Mouse (Mus musculus) lung, postnatal 25 days (tissue): ENCODE data around the gene Bysl.
"Not testable (repeated sequence)": the region's sequence is repeated elsewhere in the genome, so short reads cannot be mapped to it uniquely, and the experiment has no call there.

ENCODE experiments used
- DNase-seq: peaks from one replicate; pipeline ENCODE4 v3.0.0; 2022; ENCODE audit warnings: low spot score

The Bysl gene

GRCm38 (mm10) chr17:47618556-47619311, 7.4 kb upstream of the Bysl start:
- no peak for DNase-seq

GRCm38 (mm10) chr17:47617605-47618307, 6.5 kb upstream of the Bysl start:
- DNase-seq = no peak

- DNase-seq = no peak
Measured at GRCm38 (mm10) chr17:47616652-47617051, 5.4 kb upstream of the Bysl start.

- no peak for DNase-seq
Measured at GRCm38 (mm10) chr17:47616119-47616518, 4.8 kb upstream of the Bysl start.

- peak; percentile 46 for DNase-seq
Measured at GRCm38 (mm10) chr17:47614018-47614417, 2.7 kb upstream of the Bysl start.

GRCm38 (mm10) chr17:47611661-47611982, 330 bp upstream of the Bysl start:
- DNase-seq = no peak

GRCm38 (mm10) chr17:47609182-47609581, 2.1 kb downstream of the Bysl start:
- no peak for DNase-seq

GRCm38 (mm10) chr17:47606220-47606619, 5.1 kb downstream of the Bysl start:
- no peak for DNase-seq

- no peak for DNase-seq
Measured at GRCm38 (mm10) chr17:47602289-47602688, 9.0 kb downstream of the Bysl start.

GRCm38 (mm10) chr17:47601389-47601755, 9.9 kb downstream of the Bysl start:
- no peak for DNase-seq

- DNase-seq = no peak
Measured at GRCm38 (mm10) chr17:47600601-47601388, 10.5 kb downstream of the Bysl start.

GRCm38 (mm10) chr17:47599511-47600297, 11.6 kb downstream of the Bysl start:
- peak; percentile 60 for DNase-seq

GRCm38 (mm10) chr17:47598580-47599304, 12.6 kb downstream of the Bysl start:
- DNase-seq = not testable (repeated sequence)

- no peak for DNase-seq
Measured at GRCm38 (mm10) chr17:47597838-47598579, 13.3 kb downstream of the Bysl start.

GRCm38 (mm10) chr17:47597261-47597660, 14.0 kb downstream of the Bysl start:
- DNase-seq = no peak

- DNase-seq = no peak
Measured at GRCm38 (mm10) chr17:47596839-47597164, 14.5 kb downstream of the Bysl start.

- DNase-seq = no peak
Measured at GRCm38 (mm10) chr17:47596162-47596838, 15.0 kb downstream of the Bysl start.

GRCm38 (mm10) chr17:47595248-47596161, 15.8 kb downstream of the Bysl start:
- peak; percentile 76 for DNase-seq

- DNase-seq = no peak
Measured at GRCm38 (mm10) chr17:47594969-47595247, 16.4 kb downstream of the Bysl start.
